Mouse (Mus musculus) ES-Bruce4 (cell line): ENCODE results near the gene Cryba1. TPM values are rescaled to one million over a fixed set of nuclear protein-coding genes. Genes with fewer than 3 reads are reported as not detected.

Source experiments
- H3K27ac ChIP-seq: 2 replicates; pipeline ENCODE4 v1.5.1; 2012; ENCODE audit warnings: low read length, inconsistent platforms; ENCODE audit not compliant: insufficient read depth
- H3K27me3 ChIP-seq: 2 replicates; pipeline ENCODE4 v1.6.1; 2012; ENCODE audit warnings: mild to moderate bottlenecking, low read length, inconsistent platforms; ENCODE audit not compliant: control insufficient read depth, poor library complexity, insufficient read depth, severe bottlenecking
- H3K36me3 ChIP-seq: 2 replicates; pipeline ENCODE4 v1.6.1; 2012; ENCODE audit warnings: inconsistent platforms, mild to moderate bottlenecking, low read length, moderate library complexity; ENCODE audit not compliant: control insufficient read depth, poor library complexity, insufficient read depth, severe bottlenecking
- H3K4me1 ChIP-seq: one replicate; pipeline ENCODE4 v1.8.1; 2011; ENCODE audit warnings: low read length; ENCODE audit not compliant: control insufficient read depth, insufficient read depth
- H3K4me3 ChIP-seq: 2 replicates; pipeline ENCODE4 v1.5.1; 2011; ENCODE audit warnings: low read depth, mild to moderate bottlenecking, low read length
- H3K9ac ChIP-seq: 2 replicates; pipeline ENCODE4 v1.6.1; 2012; ENCODE audit warnings: low read depth, mild to moderate bottlenecking, inconsistent platforms; ENCODE audit not compliant: poor library complexity, severe bottlenecking
- H3K9me3 ChIP-seq: replicated peaks from 2 replicates; pipeline ENCODE4 v1.6.1; 2012; ENCODE audit warnings: mild to moderate bottlenecking, low read length, inconsistent platforms; ENCODE audit not compliant: control insufficient read depth, poor library complexity, insufficient read depth, severe bottlenecking
- CTCF ChIP-seq: IDR thresholded peaks from one replicate; pipeline ENCODE4 v1.8.1; 2011; ENCODE audit warnings: low read depth, low read length
- EP300 ChIP-seq: IDR thresholded peaks from 2 replicates; pipeline ENCODE4 v1.6.1; 2011; ENCODE audit warnings: low read depth, low read length; ENCODE audit not compliant: insufficient read depth
- POLR2A ChIP-seq: IDR thresholded peaks from one replicate; pipeline ENCODE4 v1.8.1; 2011; ENCODE audit warnings: low read length; ENCODE audit not compliant: insufficient read depth
- polyA plus RNA-seq: library from polyadenylated mRNA; stranded (reverse); fragments of >200 nt; gene quantifications from 2 replicates; pipeline ENCODE4 v1.2.4, GENCODE M21; 2011; ENCODE audit warnings: low read depth; ENCODE audit not compliant: missing spikeins, insufficient read depth, insufficient read length

Gene Cryba1
- polyA plus RNA-seq, 1 experiment = not detected

DNA sequence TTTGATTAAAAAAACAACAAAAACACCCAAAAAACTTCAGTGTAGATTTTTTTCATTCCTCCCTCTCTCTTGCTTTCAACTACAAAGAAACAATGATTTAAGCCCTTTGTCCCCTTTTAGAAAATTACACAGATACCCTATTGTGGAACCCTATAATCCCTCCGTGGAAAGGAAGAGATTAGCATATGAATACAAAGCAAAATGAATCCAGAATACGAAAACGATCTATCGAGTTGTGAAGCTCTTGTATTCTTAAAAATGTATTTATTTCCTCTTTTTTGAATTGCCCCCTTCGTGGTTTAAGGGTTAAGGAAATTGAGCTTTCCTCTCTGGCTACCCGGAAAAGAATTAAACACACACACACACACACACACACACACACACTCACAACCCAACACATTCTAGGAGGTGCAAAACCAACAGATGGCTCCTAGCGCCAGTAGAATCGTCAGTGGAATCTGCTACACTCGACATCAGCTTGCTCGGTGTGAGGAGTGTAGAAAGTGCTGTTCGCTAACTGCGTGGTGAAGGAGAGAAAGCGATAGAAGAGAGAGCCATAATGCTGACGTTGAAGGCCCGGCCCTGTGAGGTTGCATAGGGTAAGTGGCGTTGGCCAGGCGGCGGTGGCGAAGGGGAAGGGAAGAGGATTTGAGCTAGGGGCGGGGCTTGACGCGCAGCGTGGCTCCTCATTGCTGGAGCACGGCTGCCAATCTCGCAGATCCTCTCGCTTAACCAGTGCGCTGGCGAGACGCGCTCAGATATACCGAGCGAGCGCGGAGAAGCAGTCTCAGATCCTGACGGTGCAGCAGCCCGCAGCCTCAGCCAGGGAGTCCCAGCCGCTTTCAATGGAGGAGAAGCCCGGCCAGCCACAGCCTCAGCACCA is 39.5 kb downstream of the Cryba1 start, which contains the start of gene Nufip2:
Gene Nufip2 (plus strand): TSS at position 773 of the 883 bp plus-strand sequence.
- Histone ChIP-seq H3K27me3 (no peaks in the 10 kb centered on the region), H3K9ac (peak within 1 kb of the TSS; percentile 98), H3K36me3 (peaks cover 13% of the 10 kb centered on the region), H3K4me1 (peaks cover 2% of the 10 kb centered on the region), H3K4me3 (peak within 1 kb of the TSS; percentile 94), H3K9me3 (no peaks in the 10 kb centered on the region), H3K27ac (peak within 1 kb of the TSS; percentile 94)
- TF ChIP-seq POLR2A (peak; percentile 99), EP300 (no peak)

DNA sequence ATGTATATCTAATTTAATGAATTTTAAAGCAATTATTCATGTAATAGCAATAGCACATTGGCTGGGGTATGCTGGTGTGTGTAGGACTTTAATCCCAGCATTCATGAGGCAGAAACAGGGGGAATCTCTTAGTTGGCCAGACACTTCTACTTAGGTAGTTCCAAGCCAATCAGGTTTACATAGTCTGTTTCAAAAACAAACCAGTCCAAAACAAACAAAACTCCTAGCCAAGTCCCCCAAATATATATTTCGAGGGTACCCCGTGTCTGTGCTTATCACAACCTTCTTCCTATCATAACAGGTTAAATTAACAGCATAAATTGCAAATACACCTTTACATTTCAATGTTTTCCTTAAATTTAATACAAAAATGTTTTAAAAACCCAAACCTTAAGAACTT is 40.2 kb downstream of the Cryba1 start:
- no peak for TF ChIP-seq POLR2A
- TF ChIP-seq EP300 = no peak
- no peak for TF ChIP-seq CTCF
- H3K9me3 ChIP-seq = no peaks in the 10 kb centered on the region
- no peak overlapping the region for H3K4me3 ChIP-seq
- no peaks in the 10 kb centered on the region for H3K27me3 ChIP-seq
- no peak overlapping the region for H3K27ac ChIP-seq
- no peak overlapping the region for H3K9ac ChIP-seq
- peaks cover 10% of the 10 kb centered on the region for H3K36me3 ChIP-seq
- H3K4me1 ChIP-seq = peaks cover 1% of the 10 kb centered on the region

DNA sequence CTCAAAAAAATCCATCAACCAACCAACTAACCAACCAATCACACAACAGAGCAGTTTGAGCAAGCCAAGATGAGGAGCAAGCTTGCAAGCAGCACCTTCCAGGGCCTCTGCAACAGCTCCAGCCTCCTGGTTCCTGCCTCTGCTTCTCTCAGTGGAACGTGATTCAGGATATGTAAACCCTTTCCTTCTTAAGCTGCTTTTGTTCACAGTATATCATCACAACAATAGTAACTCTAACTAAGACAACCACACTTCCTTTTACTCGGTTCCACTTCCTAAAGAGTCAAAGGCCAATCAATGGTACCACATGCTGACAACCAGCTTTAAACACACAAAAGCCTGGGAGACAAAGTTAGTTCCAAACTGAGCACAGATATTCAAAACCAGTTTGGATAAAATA is 45.1 kb downstream of the Cryba1 start:
- H3K9me3 ChIP-seq = no peaks in the 10 kb centered on the region
- H3K4me1 ChIP-seq = peaks cover 1% of the 10 kb centered on the region
- peak; percentile 93 for TF ChIP-seq EP300
- TF ChIP-seq POLR2A = no peak
- no peak for TF ChIP-seq CTCF
- H3K36me3 ChIP-seq = no peaks in the 10 kb centered on the region
- H3K4me3 ChIP-seq = no peak overlapping the region
- H3K27ac ChIP-seq = peak overlapping the region; percentile 98
- no peak overlapping the region for H3K9ac ChIP-seq
- H3K27me3 ChIP-seq = no peaks in the 10 kb centered on the region

DNA sequence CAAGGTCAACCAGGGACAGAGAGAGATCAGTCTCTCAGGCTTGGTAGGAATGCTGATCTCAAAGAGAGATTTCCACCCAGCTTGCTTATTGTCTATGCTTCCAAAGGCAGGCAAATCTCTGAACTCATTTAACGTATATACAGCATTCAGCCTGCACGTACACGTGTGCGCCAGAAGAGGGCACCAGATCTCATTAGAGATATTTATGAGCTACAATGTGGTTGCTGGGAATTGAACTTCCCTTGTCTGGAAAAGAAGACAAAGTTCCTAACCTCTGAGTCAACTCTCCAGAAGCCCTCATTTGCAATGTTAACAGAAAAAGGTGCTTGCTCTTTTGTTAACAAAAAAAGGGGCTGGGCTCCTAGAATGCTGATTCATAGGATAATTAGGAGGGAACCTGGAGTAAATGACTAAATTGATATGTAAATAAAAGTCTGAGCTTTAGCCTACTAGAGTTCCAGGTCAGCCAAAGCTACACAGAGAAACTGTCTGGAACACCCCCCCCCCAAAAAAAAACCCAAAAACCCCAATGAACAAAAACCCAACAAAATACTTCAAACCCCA is 51.6 kb downstream of the Cryba1 start:
- Histone ChIP-seq H3K27ac (peak overlapping the region; percentile 99), H3K36me3 (no peaks in the 10 kb centered on the region), H3K4me1 (no peaks in the 10 kb centered on the region), H3K27me3 (no peaks in the 10 kb centered on the region), H3K9me3 (no peaks in the 10 kb centered on the region), H3K9ac (peak overlapping the region; percentile 47; the same call in 1 of the 2 replicates), H3K4me3 (no peak overlapping the region)
- TF ChIP-seq CTCF = no peak
- 0 out of 2 replicates have a peak, but pooled peaks have one; percentile 24 for TF ChIP-seq EP300
- TF ChIP-seq POLR2A = no peak

DNA sequence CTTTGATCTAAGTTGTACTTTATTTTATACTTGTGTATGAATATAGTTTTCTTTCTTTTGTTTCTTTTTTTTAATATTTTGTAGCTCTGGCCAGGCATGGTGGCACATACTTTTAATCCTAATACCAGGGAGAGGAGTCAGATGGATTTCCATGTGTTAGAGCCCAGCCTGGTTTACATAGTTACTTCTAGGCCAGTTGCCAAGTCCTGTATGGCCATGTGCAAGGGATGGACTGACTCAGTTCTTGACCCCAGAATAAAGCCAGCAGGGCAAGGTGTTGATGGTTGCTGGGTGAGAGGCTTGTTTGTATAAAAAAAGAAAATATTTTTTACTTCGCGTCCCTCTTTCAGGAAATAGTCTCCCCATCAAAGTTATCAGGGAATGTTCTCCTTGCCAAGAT is 52.3 kb downstream of the Cryba1 start:
- TF ChIP-seq EP300 (no peak), CTCF (no peak), POLR2A (no peak)
- H3K36me3 ChIP-seq = no peaks in the 10 kb centered on the region
- H3K4me3 ChIP-seq = no peak overlapping the region
- H3K9ac ChIP-seq = no peak overlapping the region
- H3K27me3 ChIP-seq = no peaks in the 10 kb centered on the region
- H3K4me1 ChIP-seq = no peaks in the 10 kb centered on the region
- no peaks in the 10 kb centered on the region for H3K9me3 ChIP-seq
- H3K27ac ChIP-seq = peak overlapping the region; percentile 99

Other genes starting within 250 kb of the Cryba1 start
- gene Ankrd13b, start 235.6 kb downstream of the Cryba1 start, polyA plus RNA-seq = 3.6 and 4.0 TPM in 2 replicates
- gene Git1, start 231.7 kb downstream of the Cryba1 start, polyA plus RNA-seq = 56.5 and 63.6 TPM in 2 replicates
- gene Abhd15, start 210.2 kb downstream of the Cryba1 start, polyA plus RNA-seq = not detected in 2 replicates
- 8.2 and 11.3 TPM in 2 replicates for gene Trp53i13, start 209.3 kb downstream of the Cryba1 start, polyA plus RNA-seq
- not detected in 2 replicates for gene Gm10392, start 206.1 kb downstream of the Cryba1 start, polyA plus RNA-seq
- 48.1 and 50.5 TPM in 2 replicates for gene Taok1, start 117.5 kb downstream of the Cryba1 start, polyA plus RNA-seq
- 133 and 139 TPM in 2 replicates for gene Nufip2, start 39.1 kb downstream of the Cryba1 start, polyA plus RNA-seq
- 59.6 and 62.7 TPM in 2 replicates for gene Myo18a, start 38.0 kb upstream of the Cryba1 start, polyA plus RNA-seq
- gene Gm10277, start 62.5 kb upstream of the Cryba1 start, polyA plus RNA-seq = not detected in 2 replicates
- gene Pipox, start 168.8 kb upstream of the Cryba1 start, polyA plus RNA-seq = 14.3 and 17.0 TPM in 2 replicates
- gene Sez6, start 205.5 kb upstream of the Cryba1 start, polyA plus RNA-seq = 0.33 and 0.57 TPM in 2 replicates